Mouse (Mus musculus): Measurements from ENCODE around the gene Olfr1228. TPM values are rescaled to one million over a fixed set of nuclear protein-coding genes. Genes with fewer than 3 reads are reported as not detected.

Olfr1228 gene
- not detected for total RNA-seq (2021)

- no peak for DNase-seq
- intact Hi-C loops (cut with DNase I), result no loop called here
Observed at GRCm38 (mm10) chr2:89253962-89254361, at the start of gene Olfr1228. TSS of gene Olfr1228 (minus strand) at chr2:89254062.

DNA sequence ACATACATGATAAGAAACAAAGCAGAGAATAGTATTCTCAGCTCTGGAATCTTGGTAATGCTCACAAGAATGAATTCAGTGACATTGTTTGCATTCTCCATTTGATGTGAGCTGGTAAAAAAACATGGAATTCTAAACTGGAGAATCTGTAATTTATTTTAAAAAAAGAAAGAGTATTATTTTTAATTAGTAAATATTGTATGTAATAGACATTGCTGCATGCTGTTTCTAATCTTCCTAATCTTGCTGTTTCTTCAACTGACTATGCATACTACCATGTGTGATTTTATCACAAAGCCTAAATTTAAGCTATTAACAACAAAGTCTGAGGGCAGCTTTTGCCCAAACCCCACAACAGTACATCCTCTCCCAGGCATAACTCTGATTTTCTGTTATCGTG lies 43.3 kb upstream of the Olfr1228 start, which contains the start of gene Olfr1230:
Gene Olfr1230, minus strand, starts transcription at position 101 of the 400 bp plus-strand sequence.
- no peak for DNase-seq
- intact Hi-C loops (cut with DNase I), result no loop called here

DNA sequence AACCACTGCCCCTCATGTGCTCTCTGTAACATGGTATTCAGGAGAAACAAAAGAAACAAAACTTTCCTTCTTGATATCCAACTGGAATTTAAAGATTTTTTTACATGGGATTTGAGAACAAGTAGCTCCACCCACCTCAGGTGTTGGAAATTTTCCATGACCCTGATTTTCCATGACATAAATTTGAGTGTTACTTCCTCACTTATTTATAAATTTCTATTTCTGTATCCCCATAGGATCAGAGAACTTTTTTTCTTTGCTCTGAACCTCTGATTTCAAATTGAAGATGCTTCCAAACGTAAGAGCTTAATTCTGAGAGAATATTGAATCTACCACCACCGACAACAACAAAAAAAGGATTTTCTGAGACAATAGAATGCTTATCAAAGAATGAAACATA lies 34.1 kb upstream of the Olfr1228 start, which contains the start of gene Olfr1229:
Gene Olfr1229, minus strand, starts transcription at position 101 of the 400 bp plus-strand sequence.
- DNase-seq, result no peak
- intact Hi-C loops (cut with DNase I), result no loop called here

DNA sequence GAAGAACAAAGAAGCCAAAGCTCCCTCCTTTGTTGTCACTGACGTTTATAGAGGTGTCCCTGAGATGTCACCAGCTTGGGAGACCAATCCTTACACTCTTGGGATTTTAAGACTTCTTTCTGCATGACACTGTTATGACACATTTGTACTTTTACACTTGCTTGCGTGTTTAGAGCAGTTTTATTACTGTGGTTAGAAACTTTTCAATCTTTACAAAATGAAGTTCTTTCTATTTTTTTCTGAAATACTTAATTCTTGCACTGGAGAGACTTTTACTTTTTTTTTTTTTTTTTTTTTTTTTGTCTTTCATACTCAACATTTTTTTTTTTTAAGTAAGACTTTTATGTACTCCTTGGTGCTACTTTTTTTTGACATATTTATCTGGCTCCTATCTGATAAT lies 53.9 kb downstream of the Olfr1228 start, which contains the start of gene Olfr1226:
Gene Olfr1226, minus strand, starts transcription at position 101 of the 400 bp plus-strand sequence.
- intact Hi-C loops (cut with DNase I), result no loop called here
- DNase-seq, result no peak

Other genes starting within 250 kb of the Olfr1228 start
- gene Olfr1215, start 247.1 kb downstream of the Olfr1228 start, total RNA-seq (2021), result not detected
- not detected for gene Olfr1216, start 235.7 kb downstream of the Olfr1228 start, total RNA-seq (2021)
- not detected for gene Olfr1217, start 222.0 kb downstream of the Olfr1228 start, total RNA-seq (2021)
- not detected for gene Olfr1218, start 192.9 kb downstream of the Olfr1228 start, total RNA-seq (2021)
- gene Olfr1219, start 170.5 kb downstream of the Olfr1228 start, total RNA-seq (2021), result not detected
- not detected for gene Olfr1220, start 147.2 kb downstream of the Olfr1228 start, total RNA-seq (2021)
- not detected for gene Olfr1221, start 136.8 kb downstream of the Olfr1228 start, total RNA-seq (2021)
- gene Olfr1222, start 121.0 kb downstream of the Olfr1228 start, total RNA-seq (2021), result not detected
- not detected for gene Olfr1223, start 102.5 kb downstream of the Olfr1228 start, total RNA-seq (2021)
- not detected for gene Olfr1224-ps1, start 90.0 kb downstream of the Olfr1228 start, total RNA-seq (2021)
- gene Olfr1225, start 79.4 kb downstream of the Olfr1228 start, total RNA-seq (2021), result not detected
- not detected for gene Olfr1226, start 54.0 kb downstream of the Olfr1228 start, total RNA-seq (2021)
- not detected for gene Olfr1229, start 34.0 kb upstream of the Olfr1228 start, total RNA-seq (2021)
- not detected for gene Olfr1230, start 43.2 kb upstream of the Olfr1228 start, total RNA-seq (2021)
- not detected for gene Olfr1231, start 53.0 kb upstream of the Olfr1228 start, total RNA-seq (2021)
- gene Olfr1232, start 75.6 kb upstream of the Olfr1228 start, total RNA-seq (2021), result not detected
- gene Olfr1233, start 88.3 kb upstream of the Olfr1228 start, total RNA-seq (2021), result not detected
- not detected for gene Olfr1234, start 110.8 kb upstream of the Olfr1228 start, total RNA-seq (2021)
- gene Olfr1238, start 155.6 kb upstream of the Olfr1228 start, total RNA-seq (2021), result not detected
- not detected for gene Olfr1239, start 166.3 kb upstream of the Olfr1228 start, total RNA-seq (2021)
- not detected for gene Olfr1240, start 188.9 kb upstream of the Olfr1228 start, total RNA-seq (2021)
- gene Olfr1241, start 233.1 kb upstream of the Olfr1228 start, total RNA-seq (2021), result not detected
- gene Olfr1242, start 244.3 kb upstream of the Olfr1228 start, total RNA-seq (2021), result not detected